In the genomic region with DNA sequence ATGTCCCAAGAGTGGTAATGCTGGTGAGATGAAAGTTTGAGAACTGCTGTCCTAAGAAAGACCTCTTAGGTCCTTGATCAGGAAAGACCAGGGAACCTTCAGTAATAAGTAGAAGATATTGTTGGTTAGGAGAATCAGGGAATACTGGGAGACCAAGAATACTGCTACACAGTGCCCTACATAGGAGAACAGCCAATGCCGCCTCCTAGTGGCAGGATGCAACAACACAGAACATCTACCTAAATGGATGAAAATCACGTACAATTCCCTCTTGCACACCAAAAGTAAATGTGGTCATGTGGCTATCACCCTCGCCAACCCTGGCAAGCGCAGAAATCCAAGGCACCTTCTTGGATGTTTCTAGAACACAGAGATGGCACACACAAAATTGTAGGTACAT, we compare ENCODE assay signal across 8 mouse cellular contexts. TPM values are rescaled to one million over a fixed set of nuclear protein-coding genes. Genes with fewer than 3 reads are reported as not detected.
DNase-seq lines count a peak whose midpoint lies in the region; ATAC-seq lines count a peak whose summit lies in the region.

No protein-coding gene starts in this region.

- no peaks in the 10 kb centered on the region for H3K9me3 ChIP-seq in hindbrain, embryonic 14.5 days (ENCODE audit: control insufficient read depth, low read length)

- no peak overlapping the region for H3K9ac ChIP-seq in hindbrain, embryonic 14.5 days

- intact Hi-C loops in heart, postnatal 14 days (cut with DNase I) = loop anchor here (2.0 to 5.0 kb wide), 2 partner anchors 166 to 319 kb away; no protein-coding TSS in a partner anchor
- intact Hi-C loops in heart, postnatal 25 days (cut with DNase I) = loop anchor here (2.0 kb wide), 1 partner anchor 166 kb away; no protein-coding TSS in a partner anchor

- DNase-seq in heart, postnatal 14 days = peak; percentile 19 to 56
- DNase-seq in heart, postnatal 25 days (ENCODE audit: low spot score) = no peak
- DNase-seq in MN1 (ENCODE audit: low spot score) = peak; percentile 49
- peak; percentile 82 for DNase-seq in embryo, embryonic 10.5 days (ENCODE audit: low spot score)
- peak; percentile 77 for DNase-seq in hindbrain, embryonic 14.5 days (ENCODE audit: low spot score)
- DNase-seq in layer of hippocampus, postnatal 36 days = peak; percentile 20 to 31
- peak; percentile 71 for DNase-seq in mesoderm, embryonic 11.5 days (ENCODE audit: low read depth, low spot score)
- DNase-seq in ovary, postnatal 14 days (ENCODE audit: low spot score) = no peak

- H3K4me2 ChIP-seq in hindbrain, embryonic 14.5 days (replicated peaks) = no peak overlapping the region

- 19% methylated on average over 4 of the region's 4 CpGs for WGBS in hindbrain, embryonic 14.5 days

- peak; percentile 51; the same call in 1 of the 2 replicates for ATAC-seq in hindbrain, embryonic 14.5 days (ENCODE audit: low FRiP score)

- no peaks in the 10 kb centered on the region for H3K36me3 ChIP-seq in hindbrain, embryonic 14.5 days (replicated peaks; ENCODE audit: control insufficient read depth, insufficient read depth)

- H3K27me3 ChIP-seq in hindbrain, embryonic 14.5 days (ENCODE audit: control insufficient read depth, insufficient read depth, low read length) = no peaks in the 10 kb centered on the region

- no peak overlapping the region for H3K4me3 ChIP-seq in hindbrain, embryonic 14.5 days (replicated peaks; ENCODE audit: low read length)

- no peaks in the 10 kb centered on the region for H3K4me1 ChIP-seq in hindbrain, embryonic 14.5 days (replicated peaks; ENCODE audit: control insufficient read depth, insufficient read depth, low read length)

- H3K27ac ChIP-seq in hindbrain, embryonic 14.5 days = no peak overlapping the region

RNA-seq across cellular contexts. Expression of gene Zc3hav1l, which starts 27.5 kb away (rescaled TPM):
- total RNA-seq in heart, postnatal 14 days (2021) = 1 to 10 TPM; 3.4 to 3.8 TPM
- total RNA-seq in heart, postnatal 25 days (2021) = 1 to 10 TPM; 1.6 to 2.4 TPM
- 8.9 and 9.3 TPM in 2 replicates for polyA plus RNA-seq in hindbrain, embryonic 14.5 days (2014; fragmentation: Nextera tagmentation; extraction: Ambion mirVana)
- 1 to 10 TPM; 4.3 to 4.9 TPM for total RNA-seq in layer of hippocampus, postnatal 36 days (2021)

RNA-seq across cellular contexts. Expression of gene Zc3hav1, which starts 27.8 kb away (rescaled TPM):
- 10 to 100 TPM; 16.9 to 18.8 TPM for total RNA-seq in heart, postnatal 14 days (2021)
- total RNA-seq in heart, postnatal 25 days (2021) = 10 to 100 TPM; 12.6 to 15.3 TPM
- polyA plus RNA-seq in hindbrain, embryonic 14.5 days (2014; fragmentation: Nextera tagmentation; extraction: Ambion mirVana) = 0.98 and 1.5 TPM in 2 replicates
- 1 to 10 TPM; 2.8 to 3.2 TPM for total RNA-seq in layer of hippocampus, postnatal 36 days (2021)

RNA-seq across cellular contexts. Expression of gene Ttc26, which starts 54.7 kb away (rescaled TPM):
- 1 to 10 TPM; 2.6 to 3.7 TPM for total RNA-seq in heart, postnatal 14 days (2021)
- total RNA-seq in heart, postnatal 25 days (2021) = 1 to 10 TPM; 2.2 to 2.5 TPM
- 4.1 and 5.9 TPM in 2 replicates for polyA plus RNA-seq in hindbrain, embryonic 14.5 days (2014; fragmentation: Nextera tagmentation; extraction: Ambion mirVana)
- total RNA-seq in layer of hippocampus, postnatal 36 days (2021) = 10 to 100 TPM; 11.1 to 11.5 TPM

Comparison
In these comparisons a context has a peak if more than half of its experiments do, and no peak if none do; other contexts are left out.
1. DNase-seq: peak in heart, postnatal 14 days (2 of 2), MN1 (single experiment), embryo, embryonic 10.5 days (single experiment), hindbrain, embryonic 14.5 days (single experiment), layer of hippocampus, postnatal 36 days (2 of 2) and mesoderm, embryonic 11.5 days (single experiment); none in heart, postnatal 25 days (single experiment) and ovary, postnatal 14 days (single experiment).